Mouse (Mus musculus): ENCODE data around the gene Npnt.

GRCm38 (mm10) chr3:132870079-132870478 is 80.0 kb downstream of the Npnt start:
- TF ChIP-seq CTCF (IDR thresholded peaks at IDR 0.05; ENCODE audit: low read depth, low read length) (no peak), POLR2A (IDR thresholded peaks at IDR 0.05; ENCODE audit: borderline replicate concordance, low read depth, low read length) (no peak)

Data from bone marrow macrophage, adult 2 months (primary cell).